Mouse (Mus musculus) embryonic fibroblast, embryonic 13.5 days (primary cell): ENCODE measurements at regions not wholly inside any gene's neighbourhood (a gene's known extent, or its start where the extent isn't known, plus 50 kb on each side); places are given as distances from the start of the nearest gene placed in this dataset.

Source experiments
- CTCF ChIP-seq: IDR thresholded peaks from 2 replicates; pipeline ENCODE4 v1.5.1; 2011; ENCODE audit warnings: mild to moderate bottlenecking, control low read depth, low read length, moderate library complexity, borderline replicate concordance; ENCODE audit not compliant: insufficient read depth
- POLR2A ChIP-seq: IDR thresholded peaks from 2 replicates; pipeline ENCODE4 v1.6.1; 2011; ENCODE audit warnings: low read depth, mild to moderate bottlenecking, control low read depth, low read length, moderate library complexity

GRCm38 (mm10) chr6:68736068-68736467 is 1200.5 kb upstream of the Tacstd2 start:
- TF ChIP-seq CTCF: no peak
- no peak for TF ChIP-seq POLR2A
